Mouse (Mus musculus) heart, postnatal 14 days (tissue): ENCODE data around the gene Olfr830. TPM values are rescaled to one million over a fixed set of nuclear protein-coding genes. Genes with fewer than 3 reads are reported as not detected.
"Not testable (repeated sequence)": the region's sequence is repeated elsewhere in the genome, so short reads cannot be mapped to it uniquely, and the experiment has no call there.

Source experiments
- DNase-seq, 2 experiments: peaks; one replicate each; pipeline ENCODE4 v3.0.0; 2021 to 2022
- intact Hi-C: fragments of 180-260 bp; cut with DNase I; formaldehyde crosslinking; loops from one replicate; pipeline ENCODE4 v1.15.1; 2025
- long read RNA-seq, 2 experiments: library from polyadenylated mRNA; stranded (forward); transcript quantifications; one replicate each; pipeline ENCODE4 v2.0.0; 2021
- total RNA-seq, 2 experiments: library from RNA; stranded (reverse); gene quantifications; 2 replicates each; pipeline ENCODE4 v1.2.3; 2021

The Olfr830 gene
- total RNA-seq = not detected
- long read RNA-seq, experiment 1 = 0 reads
- long read RNA-seq, experiment 2 = 0 reads

- intact Hi-C loops = no loop called here
- no peak for DNase-seq
Observed at GRCm38 (mm10) chr9:18874393-18874792, at the start of gene Olfr830. Gene Olfr830 (plus strand): TSS chr9:18874693.

DNA sequence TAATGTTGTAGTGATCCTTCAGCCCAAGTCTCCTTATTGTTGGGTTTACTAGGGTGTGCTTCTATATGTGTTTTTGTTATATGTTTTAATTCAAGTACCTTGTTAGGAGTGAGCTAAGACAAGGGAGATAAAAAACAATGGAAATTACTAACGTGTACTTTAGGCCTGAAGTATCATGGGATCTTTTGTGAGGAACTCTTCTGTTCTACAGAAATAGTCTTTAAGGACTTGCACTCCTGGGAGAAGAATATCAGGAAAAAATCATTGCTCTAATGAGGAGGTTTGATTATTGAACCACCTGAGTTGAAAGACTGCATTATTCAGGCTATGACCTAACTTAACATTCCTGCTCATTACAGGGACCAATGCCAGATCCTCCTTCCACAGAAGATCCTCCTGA is 19.9 kb upstream of the Olfr830 start, which contains the start of gene Olfr829:
Gene Olfr829 (plus strand): TSS at position 301 of the 400 bp plus-strand sequence.
- intact Hi-C loops = no loop called here
- no peak for DNase-seq

GRCm38 (mm10) chr9:18907699-18908098 is 33.2 kb downstream of the Olfr830 start:
- intact Hi-C loops, DNase-seq: not testable (repeated sequence)

GRCm38 (mm10) chr9:18927921-18928320 is 53.4 kb downstream of the Olfr830 start:
- intact Hi-C loops, DNase-seq: not testable (repeated sequence)

Other genes starting within 250 kb of the Olfr830 start
- 10 to 100 TPM in 1 of 2 experiments, 1 to 10 TPM in 1; 9.2 to 11.9 TPM for gene Muc16, start 200.2 kb upstream of the Olfr830 start, total RNA-seq
- gene Olfr24, start 110.7 kb upstream of the Olfr830 start, total RNA-seq = not detected
- gene Olfr828, start 55.2 kb upstream of the Olfr830 start, total RNA-seq = not detected
- not detected for gene Olfr829, start 19.8 kb upstream of the Olfr830 start, total RNA-seq
- gene Olfr832, start 62.4 kb downstream of the Olfr830 start, total RNA-seq = not detected
- not detected for gene Olfr834, start 113.3 kb downstream of the Olfr830 start, total RNA-seq
- not detected for gene Olfr835, start 158.0 kb downstream of the Olfr830 start, total RNA-seq
- gene Olfr836, start 245.7 kb downstream of the Olfr830 start, total RNA-seq = not detected